ENCODE assay signal across 22 mouse cellular contexts in the genomic region with DNA sequence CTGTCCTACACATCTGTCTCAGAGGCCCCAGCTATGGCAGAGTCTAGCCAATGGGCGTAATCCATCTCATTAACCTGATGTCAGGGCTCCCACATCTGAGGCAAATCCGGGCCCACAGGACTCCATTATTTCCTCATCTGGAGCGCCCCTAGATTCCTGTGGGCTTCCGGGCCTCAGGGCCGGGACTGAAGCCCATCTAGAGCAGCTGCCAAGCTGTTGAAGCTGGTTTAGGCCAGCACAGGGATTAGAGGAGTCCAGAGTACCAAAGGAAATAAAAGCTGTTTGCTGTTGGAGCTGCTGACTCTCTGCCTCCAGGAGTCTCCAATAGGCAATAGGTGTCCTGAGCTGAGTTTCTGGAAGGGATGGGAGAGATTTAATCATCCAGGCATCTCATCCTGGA. TPM values are rescaled to one million over a fixed set of nuclear protein-coding genes. Genes with fewer than 3 reads are reported as not detected.
DNase-seq lines count a peak whose midpoint lies in the region; ATAC-seq and TF ChIP-seq lines count a peak whose summit lies in the region.
"Had no signal": no experiment of that assay in that cellular context is flagged by ENCODE, and none has a peak within 500 bp of the region (broad histone marks: within the 10 kb centered on the region; RNA-seq: fewer than 3 reads in every experiment).

No protein-coding gene starts in this region.

- peak; percentile 15 to 27 for DNase-seq in heart, adult 18-20 months
- DNase-seq in kidney, adult 2 months = peak; percentile 22
- DNase-seq in NIH3T3 (ENCODE audit: low read depth) = peak; percentile 46
- DNase-seq in fibroblast of lung, adult 2 months (ENCODE audit: low read depth) = peak; percentile 17
- no peak for DNase-seq in left cerebral cortex, adult 9 months (ENCODE audit: low spot score in 2 of 2)
- no peak for DNase-seq in forebrain, embryonic 14.5 days (ENCODE audit: low spot score)
- DNase-seq: adrenal gland, adult 2 months; adrenal gland, postnatal 25 days; cerebellum, adult 18-20 months; cerebellum, adult 9-11 months; cerebellum, postnatal 36 days; gastrocnemius, adult 2 months; gastrocnemius, postnatal 25 days had no signal

- 63% methylated on average over 5 of the region's 5 CpGs for WGBS in heart, embryonic 11.5 days (ENCODE audit: insufficient replicate concordance)
- WGBS in kidney, adult 2 months = 49% methylated on average over 5 of the region's 5 CpGs
- 67% methylated on average over 5 of the region's 5 CpGs for WGBS in kidney, embryonic 14.5 days
- WGBS in forebrain, embryonic 14.5 days = 61% methylated on average over 5 of the region's 5 CpGs

- no peak overlapping the region for H3K27ac ChIP-seq in heart, embryonic 11.5 days (ENCODE audit: low read depth, low read length)
- H3K27ac ChIP-seq in kidney, adult 2 months (ENCODE audit: insufficient read depth, low read depth, low read length) = no peak overlapping the region
- no peak overlapping the region for H3K27ac ChIP-seq in kidney, embryonic 14.5 days (ENCODE audit: low read depth, low read length)
- H3K27ac ChIP-seq in forebrain, embryonic 14.5 days (ENCODE audit: low read depth, low read length) = no peak overlapping the region
- H3K27ac ChIP-seq: forebrain, embryonic 12.5 days; gastrocnemius, adult 2 months; heart, embryonic 13.5 days; hindbrain, embryonic 10.5 days; hindbrain, embryonic 14.5 days; intestine, embryonic 15.5 days had no signal

- H3K36me3 ChIP-seq in heart, embryonic 11.5 days (ENCODE audit: control insufficient read depth, insufficient read depth, low read length) = no peaks in the 10 kb centered on the region
- no peaks in the 10 kb centered on the region for H3K36me3 ChIP-seq in kidney, adult 2 months (ENCODE audit: control insufficient read depth, insufficient read depth, low read length)
- no peaks in the 10 kb centered on the region for H3K36me3 ChIP-seq in kidney, embryonic 14.5 days (ENCODE audit: control insufficient read depth, insufficient read depth, low read length)
- H3K36me3 ChIP-seq in forebrain, embryonic 14.5 days (ENCODE audit: control insufficient read depth, insufficient read depth, low read length) = no peaks in the 10 kb centered on the region
- H3K36me3 ChIP-seq: forebrain, embryonic 12.5 days; heart, embryonic 13.5 days; hindbrain, embryonic 10.5 days; intestine, embryonic 15.5 days had no signal

- H3K4me2 ChIP-seq in heart, embryonic 11.5 days = no peak overlapping the region
- no peak overlapping the region for H3K4me2 ChIP-seq in kidney, embryonic 14.5 days (replicated peaks; ENCODE audit: low read depth, low read length)
- no peak overlapping the region for H3K4me2 ChIP-seq in forebrain, embryonic 14.5 days (ENCODE audit: low read length)
- H3K4me2 ChIP-seq: forebrain, embryonic 12.5 days; heart, embryonic 13.5 days; hindbrain, embryonic 14.5 days; intestine, embryonic 15.5 days had no signal

- no peak for TF ChIP-seq CTCF in kidney, adult 2 months (conservative IDR thresholded peaks at IDR 0.05; ENCODE audit: insufficient read depth, insufficient read length, low read depth, low read length)

- TF ChIP-seq POLR2A in kidney, adult 2 months (IDR thresholded peaks at IDR 0.05; ENCODE audit: low read depth, low read length) = no peak

- no peaks in the 10 kb centered on the region for H3K9me3 ChIP-seq in heart, embryonic 11.5 days (replicated peaks; ENCODE audit: control insufficient read depth, low read length)
- no peaks in the 10 kb centered on the region for H3K9me3 ChIP-seq in kidney, embryonic 14.5 days (ENCODE audit: control insufficient read depth, low read length)
- H3K9me3 ChIP-seq in forebrain, embryonic 14.5 days (replicated peaks; ENCODE audit: control insufficient read depth, low read length) = no peaks in the 10 kb centered on the region
- H3K9me3 ChIP-seq: forebrain, embryonic 12.5 days; heart, embryonic 13.5 days; hindbrain, embryonic 10.5 days; intestine, embryonic 15.5 days had no signal

- no peak overlapping the region for H3K4me3 ChIP-seq in heart, embryonic 11.5 days (ENCODE audit: low read depth, low read length)
- H3K4me3 ChIP-seq in kidney, adult 2 months (ENCODE audit: insufficient read depth, low read depth, low read length) = no peak overlapping the region
- H3K4me3 ChIP-seq in kidney, embryonic 14.5 days (ENCODE audit: low read length) = no peak overlapping the region
- no peak overlapping the region for H3K4me3 ChIP-seq in forebrain, embryonic 14.5 days (ENCODE audit: low read depth, low read length)
- H3K4me3 ChIP-seq: forebrain, embryonic 12.5 days; gastrocnemius, adult 2 months; heart, embryonic 13.5 days; hindbrain, embryonic 10.5 days; intestine, embryonic 15.5 days had no signal

- no peaks in the 10 kb centered on the region for H3K4me1 ChIP-seq in heart, embryonic 11.5 days (ENCODE audit: control insufficient read depth, insufficient read depth, low read length)
- H3K4me1 ChIP-seq in kidney, adult 2 months (ENCODE audit: control insufficient read depth, insufficient read depth, low read length) = no peaks in the 10 kb centered on the region
- H3K4me1 ChIP-seq in kidney, embryonic 14.5 days (ENCODE audit: control insufficient read depth, insufficient read depth, low read length) = no peaks in the 10 kb centered on the region
- H3K4me1 ChIP-seq in forebrain, embryonic 14.5 days (ENCODE audit: control insufficient read depth, insufficient read depth, low read length) = no peaks in the 10 kb centered on the region
- H3K4me1 ChIP-seq: forebrain, embryonic 12.5 days; heart, embryonic 13.5 days; hindbrain, embryonic 10.5 days; intestine, embryonic 15.5 days had no signal

- H3K27me3 ChIP-seq in heart, embryonic 11.5 days (ENCODE audit: control insufficient read depth, insufficient read depth, low read length) = 0 out of 2 replicates have a peak, but pooled peaks cover 2% of the 10 kb centered on the region
- no peaks in the 10 kb centered on the region for H3K27me3 ChIP-seq in kidney, adult 2 months (replicated peaks; ENCODE audit: control insufficient read depth, insufficient read depth, low read length)
- H3K27me3 ChIP-seq in kidney, embryonic 14.5 days (ENCODE audit: control insufficient read depth, insufficient read depth, low read length) = 0 out of 2 replicates have a peak, but pooled peaks cover 4% of the 10 kb centered on the region
- no peaks in the 10 kb centered on the region for H3K27me3 ChIP-seq in forebrain, embryonic 14.5 days (replicated peaks; ENCODE audit: control insufficient read depth, insufficient read depth, low read length)
- H3K27me3 ChIP-seq: CH12.LX; forebrain, embryonic 12.5 days; intestine, embryonic 15.5 days had no signal

- no peak overlapping the region for H3K9ac ChIP-seq in heart, embryonic 11.5 days (ENCODE audit: low read depth, low read length)
- H3K9ac ChIP-seq in kidney, embryonic 14.5 days (ENCODE audit: low read depth, low read length) = no peak overlapping the region
- H3K9ac ChIP-seq in forebrain, embryonic 14.5 days (ENCODE audit: low read length) = no peak overlapping the region
- H3K9ac ChIP-seq: forebrain, embryonic 12.5 days; heart, embryonic 13.5 days; hindbrain, embryonic 14.5 days; intestine, embryonic 15.5 days had no signal

- no peak for ATAC-seq in heart, embryonic 11.5 days (replicated peaks; ENCODE audit: insufficient number of reproducible peaks, low FRiP score, low TSS enrichment)
- ATAC-seq in kidney, embryonic 14.5 days (ENCODE audit: low FRiP score, low TSS enrichment) = no peak
- no peak for ATAC-seq in forebrain, embryonic 14.5 days
- ATAC-seq: intestine, embryonic 15.5 days had no signal

RNA-seq across cellular contexts. Expression of a gene that starts 11.2 kb away (rescaled TPM):
- 1 to 10 TPM in 1 of 2 experiments, not detected in 1; 1.1 TPM for total RNA-seq in heart, adult 18-20 months (2021)
- 0.34 TPM in 1 of 2 replicates, not detected in the other for polyA plus RNA-seq in heart, embryonic 11.5 days (2014; fragmentation: Nextera tagmentation; extraction: Ambion mirVana)
- 0.64 and 3.5 TPM in 2 replicates for polyA plus RNA-seq in kidney, adult 2 months (2012; rRNA removed)
- polyA plus RNA-seq in kidney, embryonic 14.5 days (2014; fragmentation: Nextera tagmentation; extraction: Ambion mirVana) = not detected in 2 replicates
- not detected in 2 replicates for polyA plus RNA-seq in forebrain, embryonic 14.5 days (2014; fragmentation: Nextera tagmentation; extraction: Ambion mirVana)
- total RNA-seq: gastrocnemius, adult 2 months; gastrocnemius, postnatal 25 days had no signal
- polyA plus RNA-seq: forebrain, embryonic 12.5 days; heart, postnatal 0 days; hindbrain, embryonic 10.5 days; hindbrain, embryonic 14.5 days had no signal

RNA-seq across cellular contexts. Expression of a gene that starts 17.4 kb away (rescaled TPM):
- not detected for total RNA-seq in heart, adult 18-20 months (2021)
- polyA plus RNA-seq in heart, embryonic 11.5 days (2014; fragmentation: Nextera tagmentation; extraction: Ambion mirVana) = not detected in 2 replicates
- polyA plus RNA-seq in kidney, adult 2 months (2012; rRNA removed) = 0.39 and 1.0 TPM in 2 replicates
- polyA plus RNA-seq in kidney, embryonic 14.5 days (2014; fragmentation: Nextera tagmentation; extraction: Ambion mirVana) = 0.63 and 0.72 TPM in 2 replicates
- polyA plus RNA-seq in forebrain, embryonic 14.5 days (2014; fragmentation: Nextera tagmentation; extraction: Ambion mirVana) = 0.33 and 0.95 TPM in 2 replicates
- total RNA-seq: adrenal gland, adult 2 months; adrenal gland, postnatal 25 days had no signal
- polyA plus RNA-seq: adrenal gland, adult 2 months had no signal

RNA-seq across cellular contexts. Expression of a gene that starts 31.8 kb away (rescaled TPM):
- 1 to 10 TPM in 1 of 2 experiments, under 1 TPM in 1; 0.97 to 4.4 TPM for total RNA-seq in heart, adult 18-20 months (2021)
- 0.94 and 1.3 TPM in 2 replicates for polyA plus RNA-seq in heart, embryonic 11.5 days (2014; fragmentation: Nextera tagmentation; extraction: Ambion mirVana)
- 1.2 and 8.7 TPM in 2 replicates for polyA plus RNA-seq in kidney, adult 2 months (2012; rRNA removed)
- 0.20 and 0.26 TPM in 2 replicates for polyA plus RNA-seq in kidney, embryonic 14.5 days (2014; fragmentation: Nextera tagmentation; extraction: Ambion mirVana)
- polyA plus RNA-seq in forebrain, embryonic 14.5 days (2014; fragmentation: Nextera tagmentation; extraction: Ambion mirVana) = 0.52 and 1.2 TPM in 2 replicates

RNA-seq across cellular contexts. Expression of a gene that starts 45.9 kb away (rescaled TPM):
- 10 to 100 TPM; 15.0 to 19.0 TPM for total RNA-seq in heart, adult 18-20 months (2021)
- polyA plus RNA-seq in heart, embryonic 11.5 days (2014; fragmentation: Nextera tagmentation; extraction: Ambion mirVana) = 16.2 and 17.6 TPM in 2 replicates
- 30.9 and 34.6 TPM in 2 replicates for polyA plus RNA-seq in kidney, adult 2 months (2012; rRNA removed)
- polyA plus RNA-seq in kidney, embryonic 14.5 days (2014; fragmentation: Nextera tagmentation; extraction: Ambion mirVana) = 26.6 and 37.2 TPM in 2 replicates
- polyA plus RNA-seq in forebrain, embryonic 14.5 days (2014; fragmentation: Nextera tagmentation; extraction: Ambion mirVana) = 29.2 and 35.6 TPM in 2 replicates

Comparison
In these comparisons a context has a peak if more than half of its experiments do, and no peak if none do; other contexts are left out.
1. DNase-seq: peak in heart, adult 18-20 months (2 of 2), kidney, adult 2 months (single experiment), NIH3T3 (single experiment) and fibroblast of lung, adult 2 months (single experiment); none in left cerebral cortex, adult 9 months (0 of 2) and forebrain, embryonic 14.5 days (single experiment).